Mouse (Mus musculus) urinary bladder, adult 18-20 months (tissue): ENCODE data around the gene Dynlt1f.
A peak's percentile ranks its signal among the peaks of the same experiment; 100 is the strongest.
"Not testable (repeated sequence)": the region's sequence is repeated elsewhere in the genome, so short reads cannot be mapped to it uniquely, and the experiment has no call there.

ENCODE experiments used
- DNase-seq, 2 experiments: peaks; one replicate each; pipeline ENCODE4 v3.0.0; 2022; ENCODE audit warnings: low spot score in 2 of 2, mixed read lengths in 2 of 2

Gene Dynlt1f

GRCm38 (mm10) chr17:6655567-6656281 lies at the start of gene Dynlt1f:
Gene Dynlt1f, minus strand, starts transcription at chr17:6655900.
- DNase-seq, result peak; percentile 71 to 77

GRCm38 (mm10) chr17:6703381-6704270 lies 47.9 kb upstream of the Dynlt1f start:
- not testable (repeated sequence) for DNase-seq

GRCm38 (mm10) chr17:6702625-6703221 lies 47.0 kb upstream of the Dynlt1f start:
- peak in 1 of 2 experiments; percentile 83 for DNase-seq

GRCm38 (mm10) chr17:6700077-6700476 lies 44.4 kb upstream of the Dynlt1f start:
- DNase-seq, result not testable (repeated sequence)

- DNase-seq, result not testable (repeated sequence)
Measured at GRCm38 (mm10) chr17:6699502-6699901, 43.8 kb upstream of the Dynlt1f start.

- peak in 1 of 2 experiments; percentile 58 for DNase-seq
Measured at GRCm38 (mm10) chr17:6697224-6697775, 41.6 kb upstream of the Dynlt1f start.

GRCm38 (mm10) chr17:6696521-6696920 lies 40.8 kb upstream of the Dynlt1f start:
- DNase-seq, result not testable (repeated sequence)

- DNase-seq, result not testable (repeated sequence)
Measured at GRCm38 (mm10) chr17:6695712-6696111, 40.0 kb upstream of the Dynlt1f start.

- DNase-seq, result peak; percentile 79 to 94
Measured at GRCm38 (mm10) chr17:6691596-6691995, 35.9 kb upstream of the Dynlt1f start.

- DNase-seq, result not testable (repeated sequence)
Measured at GRCm38 (mm10) chr17:6689344-6689743, 33.6 kb upstream of the Dynlt1f start.

- DNase-seq, result not testable (repeated sequence)
Measured at GRCm38 (mm10) chr17:6686299-6686971, 30.7 kb upstream of the Dynlt1f start.

- peak in 1 of 2 experiments; percentile 64 for DNase-seq
Measured at GRCm38 (mm10) chr17:6685288-6685818, 29.7 kb upstream of the Dynlt1f start.

- not testable (repeated sequence) for DNase-seq
Measured at GRCm38 (mm10) chr17:6684464-6685287, 29.0 kb upstream of the Dynlt1f start.

- not testable (repeated sequence) for DNase-seq
Measured at GRCm38 (mm10) chr17:6683702-6684101, 28.0 kb upstream of the Dynlt1f start.

- not testable (repeated sequence) for DNase-seq
Measured at GRCm38 (mm10) chr17:6681721-6682120, 26.0 kb upstream of the Dynlt1f start.

GRCm38 (mm10) chr17:6678063-6678462 lies 22.4 kb upstream of the Dynlt1f start:
- peak in 1 of 2 experiments; percentile 51 for DNase-seq

GRCm38 (mm10) chr17:6674297-6674696 lies 18.6 kb upstream of the Dynlt1f start:
- peak in 1 of 2 experiments; percentile 81 for DNase-seq

- DNase-seq, result not testable (repeated sequence)
Measured at GRCm38 (mm10) chr17:6668522-6668921, 12.8 kb upstream of the Dynlt1f start.

GRCm38 (mm10) chr17:6665389-6665788 lies 9.7 kb upstream of the Dynlt1f start:
- DNase-seq, result not testable (repeated sequence)

- not testable (repeated sequence) for DNase-seq
Measured at GRCm38 (mm10) chr17:6662840-6663239, 7.1 kb upstream of the Dynlt1f start.
